Mouse (Mus musculus) heart, adult 2 months (tissue): ENCODE data around the gene Foxe3. TPM values are rescaled to one million over a fixed set of nuclear protein-coding genes. Genes with fewer than 3 reads are reported as not detected.
"Not testable (repeated sequence)": the region's sequence is repeated elsewhere in the genome, so short reads cannot be mapped to it uniquely, and the experiment has no call there.

Experiments
- DNase-seq, 2 experiments: peaks; one replicate each; pipeline ENCODE4 v3.0.0; 2021
- H3K27ac ChIP-seq: fragments of 200-600 bp; 2 replicates; pipeline ENCODE4 v1.8.1; 2022
- H3K27me3 ChIP-seq: fragments of 200-500 bp; 2 replicates; pipeline ENCODE4 v1.6.1; 2012; ENCODE audit warnings: mild to moderate bottlenecking, low read length, inconsistent platforms, mixed read lengths; ENCODE audit not compliant: control insufficient read depth, insufficient read depth
- H3K36me3 ChIP-seq: fragments of 200-500 bp; 2 replicates; pipeline ENCODE4 v1.6.1; 2012; ENCODE audit warnings: low read length, inconsistent platforms; ENCODE audit not compliant: control insufficient read depth, insufficient read depth
- H3K4me1 ChIP-seq: fragments of 200-500 bp; 2 replicates; pipeline ENCODE4 v1.6.1; 2011; ENCODE audit warnings: low read length; ENCODE audit not compliant: control insufficient read depth, insufficient read depth
- H3K4me3 ChIP-seq: fragments of 200-600 bp; 2 replicates; pipeline ENCODE4 v1.8.1; 2022
- H3K79me2 ChIP-seq: fragments of 200-500 bp; replicated peaks from 2 replicates; pipeline ENCODE4 v1.6.1; 2012; ENCODE audit warnings: mild to moderate bottlenecking, inconsistent platforms, low read length, moderate library complexity, mixed read lengths; ENCODE audit not compliant: control insufficient read depth, insufficient read depth
- H3K9ac ChIP-seq: fragments of 200-500 bp; 2 replicates; pipeline ENCODE4 v1.6.1; 2012; ENCODE audit warnings: low read depth, mild to moderate bottlenecking, control low read depth, inconsistent platforms, low read length, mixed read lengths
- CTCF ChIP-seq: fragments of 200-600 bp; IDR thresholded peaks from 2 replicates; pipeline ENCODE4 v1.8.1; 2022; ENCODE audit warnings: antibody characterized with exemption, mild to moderate bottlenecking, moderate library complexity
- EP300 ChIP-seq: fragments of 200-500 bp; IDR thresholded peaks from 2 replicates; pipeline ENCODE4 v1.6.1; 2011; ENCODE audit warnings: low read depth, low read length, control low read depth; ENCODE audit not compliant: insufficient read depth
- POLR2A ChIP-seq: fragments of 200-500 bp; IDR thresholded peaks from 2 replicates; pipeline ENCODE4 v1.6.1; 2011; ENCODE audit warnings: mild to moderate bottlenecking, low read depth, low read length, control low read depth; ENCODE audit not compliant: insufficient read depth
- WGBS: fragments of 180-500 bp; shearing (Covaris S2); methylation state at CpG from one replicate; pipeline ENCODE4 v1.1.7; 2018; 5-methylcytosine and 5-hydroxymethylcytosine counted together
- intact Hi-C: fragments of 180-260 bp; cut with DNase I; formaldehyde crosslinking; loops from one replicate; pipeline ENCODE4 v1.15.1; 2025
- long read RNA-seq: library from polyadenylated mRNA; stranded (forward); transcript quantifications from one replicate; pipeline ENCODE4 v2.0.0, GENCODE M21; 2021
- polyA plus RNA-seq: library from polyadenylated mRNA; depleted of rRNA; stranded (reverse); fragments of >200 nt; gene quantifications from 2 replicates; pipeline ENCODE4 v1.2.3, GENCODE M21; 2012; rRNA removed
- total RNA-seq, 2 experiments: library from RNA; stranded (reverse); gene quantifications; 2 replicates each; pipeline ENCODE4 v1.2.3; 2021

Gene Foxe3
- total RNA-seq, result not detected
- not detected in 2 replicates for polyA plus RNA-seq
- long read RNA-seq, result 0 reads

- Histone ChIP-seq H3K36me3 (no peaks in the 10 kb centered on the region), H3K27me3 (peaks cover 18% of the 10 kb centered on the region), H3K79me2 (no peaks in the 10 kb centered on the region), H3K4me3 (peak within 1 kb of the TSS; percentile 34), H3K4me1 (no peaks in the 10 kb centered on the region), H3K9ac (peak within 1 kb of the TSS; percentile 36), H3K27ac (no peak within 1 kb of the TSS)
- intact Hi-C loops, result no loop called here
- TF ChIP-seq CTCF, result no peak
- DNase-seq, result no peak
- 3% methylated on average over 25 of the region's 25 CpGs for WGBS
These were observed at the start of gene Foxe3 for GRCm38 (mm10) chr4:114925917-114926312. Foxe3 (minus strand) TSS chr4:114926013.

GRCm38 (mm10) chr4:114973229-114973740 lies 47.5 kb upstream of the Foxe3 start:
- no peaks in the 10 kb centered on the region; the same call in 1 of the 2 replicates for H3K4me1 ChIP-seq
- no peak for TF ChIP-seq CTCF
- TF ChIP-seq POLR2A, result no peak
- intact Hi-C loops, result no loop called here
- H3K27ac ChIP-seq, result no peak overlapping the region
- DNase-seq, result no peak
- H3K9ac ChIP-seq, result no peak overlapping the region
- no peaks in the 10 kb centered on the region for H3K79me2 ChIP-seq
- no peak overlapping the region for H3K4me3 ChIP-seq
- 91% methylated on average over 1 of the region's 1 CpGs for WGBS
- no peaks in the 10 kb centered on the region for H3K36me3 ChIP-seq
- no peaks in the 10 kb centered on the region for H3K27me3 ChIP-seq

- H3K4me3 ChIP-seq, result no peak overlapping the region
- H3K9ac ChIP-seq, result no peak overlapping the region
- intact Hi-C loops, result no loop called here
- 85% methylated on average over 5 of the region's 5 CpGs for WGBS
- no peak overlapping the region; the same call in 1 of the 2 replicates for H3K27ac ChIP-seq
- H3K4me1 ChIP-seq, result no peaks in the 10 kb centered on the region; the same call in 1 of the 2 replicates
- H3K27me3 ChIP-seq, result no peaks in the 10 kb centered on the region
- no peak for DNase-seq
- H3K36me3 ChIP-seq, result peaks cover 3% of the 10 kb centered on the region; the same call in 1 of the 2 replicates
- H3K79me2 ChIP-seq, result no peaks in the 10 kb centered on the region
- TF ChIP-seq EP300 (no peak), POLR2A (no peak), CTCF (no peak)
These were observed 44.9 kb upstream of the Foxe3 start for GRCm38 (mm10) chr4:114970736-114971135.

GRCm38 (mm10) chr4:114960881-114961280 lies 35.1 kb upstream of the Foxe3 start:
- H3K9ac ChIP-seq, H3K27me3 ChIP-seq, H3K27ac ChIP-seq, H3K4me3 ChIP-seq, intact Hi-C loops, H3K79me2 ChIP-seq, H3K4me1 ChIP-seq, H3K36me3 ChIP-seq, DNase-seq: not testable (repeated sequence)
- WGBS, result 65% methylated on average over 2 of the region's 2 CpGs

- H3K9ac ChIP-seq, result no peak overlapping the region
- peaks cover 4% of the 10 kb centered on the region; the same call in 1 of the 2 replicates for H3K36me3 ChIP-seq
- 84% methylated on average over 2 of the region's 2 CpGs for whole genome bisulfite sequencing
- no peaks in the 10 kb centered on the region for H3K27me3 ChIP-seq
- TF ChIP-seq CTCF (no peak), POLR2A (no peak), EP300 (no peak)
- H3K79me2 ChIP-seq, result no peaks in the 10 kb centered on the region
- no peaks in the 10 kb centered on the region for H3K4me1 ChIP-seq
- no peak overlapping the region for H3K4me3 ChIP-seq
- no peak for DNase-seq
- intact Hi-C loops, result no loop called here
- no peak overlapping the region for H3K27ac ChIP-seq
These were observed 33.7 kb upstream of the Foxe3 start for GRCm38 (mm10) chr4:114959533-114959932.

GRCm38 (mm10) chr4:114958786-114959185 lies 33.0 kb upstream of the Foxe3 start:
- WGBS, result 69% methylated on average over 4 of the region's 4 CpGs

More at GRCm38 (mm10) chr4:114958786-114959185, 33.0 kb upstream of the Foxe3 start:
- no peak for DNase-seq
- Histone ChIP-seq H3K4me3 (no peak overlapping the region), H3K9ac (no peak overlapping the region), H3K27ac (no peak overlapping the region), H3K27me3 (no peaks in the 10 kb centered on the region), H3K36me3 (peaks cover 4% of the 10 kb centered on the region; the same call in 1 of the 2 replicates), H3K4me1 (no peaks in the 10 kb centered on the region), H3K79me2 (no peaks in the 10 kb centered on the region)
- no peak for TF ChIP-seq CTCF
- no peak for TF ChIP-seq EP300
- TF ChIP-seq POLR2A, result no peak
- intact Hi-C loops, result no loop called here
